Mouse (Mus musculus): ENCODE measurements at regions not wholly inside any gene's neighbourhood (a gene's known extent, or its start where the extent isn't known, plus 50 kb on each side); places are given as distances from the start of the nearest gene placed in this dataset.
A peak's percentile ranks its signal among the peaks of the same experiment; 100 is the strongest.

DNA sequence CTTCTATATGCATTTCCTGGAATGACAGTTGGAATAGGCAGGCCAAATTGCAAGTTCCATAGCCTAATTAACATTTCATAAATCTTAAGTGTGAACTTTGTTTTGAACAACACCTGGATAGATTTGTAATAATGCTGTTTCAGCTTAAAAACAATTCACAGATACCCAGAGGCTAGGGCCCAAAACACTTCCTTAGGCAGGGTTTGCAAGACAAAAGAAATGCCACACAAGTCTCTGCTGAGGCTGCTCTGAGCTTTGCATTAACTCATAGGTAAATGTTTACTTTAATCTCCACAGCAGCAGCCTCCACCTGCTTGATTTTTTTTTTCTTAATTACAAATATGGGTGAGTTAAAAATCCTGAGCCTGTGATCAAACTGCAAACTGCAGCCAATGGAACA, 118.4 kb downstream of the Gnat3 start:
- no peak for DNase-seq (ENCODE audit: low spot score)

DNA sequence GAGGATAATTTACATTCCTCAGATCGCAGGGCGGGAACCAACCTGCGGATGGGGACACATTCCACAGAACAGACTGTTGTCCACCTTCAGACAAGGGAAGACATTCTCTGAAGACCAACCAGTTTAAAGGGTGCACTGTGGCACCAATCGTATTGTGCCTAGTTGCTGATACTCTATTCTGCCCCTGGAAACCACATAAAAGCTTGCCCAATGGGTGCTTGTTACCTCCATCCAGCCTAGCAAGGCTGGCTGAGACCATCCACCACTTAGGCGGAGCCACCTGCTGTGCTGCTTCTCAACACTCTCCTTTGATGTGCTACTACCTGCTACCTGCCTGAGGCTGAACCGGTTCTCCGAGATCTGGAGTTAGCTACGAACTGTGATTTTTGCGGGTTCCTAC, 119.9 kb downstream of the Gnat3 start:
- DNase-seq (ENCODE audit: low spot score) = no peak

GRCm38 (mm10) chr5:18083789-18084188, 121.4 kb downstream of the Gnat3 start:
- no peak for DNase-seq (ENCODE audit: low spot score)

GRCm38 (mm10) chr5:18085456-18085855, 123.1 kb downstream of the Gnat3 start:
- no peak for DNase-seq (ENCODE audit: low spot score)

GRCm38 (mm10) chr5:18087919-18088445, 125.6 kb downstream of the Gnat3 start:
- DNase-seq (ENCODE audit: low spot score) = peak; percentile 78

DNA sequence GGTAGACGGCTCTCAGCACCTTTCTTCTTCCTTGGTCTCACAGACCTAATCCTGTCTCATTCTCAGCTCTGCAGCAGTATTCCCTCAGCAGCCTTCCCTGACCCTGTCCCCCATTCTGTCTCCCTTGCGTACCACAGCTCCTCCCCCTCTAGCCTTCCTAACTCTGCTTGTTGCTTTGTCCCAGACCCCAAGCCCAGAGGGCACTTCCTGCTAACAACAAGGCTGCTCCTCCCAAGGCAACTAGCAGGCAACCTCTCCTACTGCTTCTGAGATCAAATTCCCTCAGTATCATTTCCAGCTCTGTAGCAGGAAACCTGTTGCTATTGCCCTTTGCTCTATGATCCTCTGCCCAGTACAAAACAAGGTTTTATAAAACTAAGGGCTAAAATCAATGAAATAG, 127.6 kb downstream of the Gnat3 start:
- peak; percentile 39 for DNase-seq (ENCODE audit: low spot score)

DNA sequence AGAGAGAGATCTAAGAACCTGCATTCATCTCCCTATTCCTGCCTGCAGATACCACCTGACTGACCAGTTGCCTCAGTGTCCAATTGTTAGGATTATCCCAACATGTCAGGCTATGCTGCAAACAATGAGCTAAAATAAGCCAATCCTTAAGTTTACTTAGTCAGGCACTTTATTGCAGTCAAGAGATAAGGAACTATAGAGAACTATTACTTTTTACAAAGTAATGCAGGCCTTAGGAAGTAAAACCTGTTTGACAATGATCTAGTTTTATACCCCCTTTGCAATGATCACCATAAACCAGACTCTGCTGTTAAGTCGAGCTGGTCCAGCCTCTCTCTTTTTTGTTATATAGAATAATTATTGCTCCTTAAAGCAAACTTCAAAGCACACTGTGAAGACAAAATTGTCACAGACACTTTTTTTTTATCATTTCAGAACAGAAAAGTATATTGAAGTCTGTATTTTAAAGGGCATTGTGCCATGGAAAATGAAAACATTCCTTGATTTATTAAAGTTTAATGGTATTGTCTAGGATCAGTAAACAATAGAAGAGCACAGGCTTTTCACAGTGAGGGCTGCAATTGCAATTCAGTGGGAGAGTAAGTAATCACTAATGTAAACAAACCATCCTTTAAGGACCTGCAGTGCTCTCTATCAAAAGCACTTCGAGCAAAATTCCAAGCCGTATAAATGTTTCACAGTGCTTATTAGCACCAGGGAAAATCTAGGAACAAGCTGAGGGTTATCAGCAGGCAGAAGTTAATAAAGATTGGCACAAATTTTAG, 152.7 kb downstream of the Gnat3 start:
- no peak for DNase-seq (ENCODE audit: low spot score)

DNA sequence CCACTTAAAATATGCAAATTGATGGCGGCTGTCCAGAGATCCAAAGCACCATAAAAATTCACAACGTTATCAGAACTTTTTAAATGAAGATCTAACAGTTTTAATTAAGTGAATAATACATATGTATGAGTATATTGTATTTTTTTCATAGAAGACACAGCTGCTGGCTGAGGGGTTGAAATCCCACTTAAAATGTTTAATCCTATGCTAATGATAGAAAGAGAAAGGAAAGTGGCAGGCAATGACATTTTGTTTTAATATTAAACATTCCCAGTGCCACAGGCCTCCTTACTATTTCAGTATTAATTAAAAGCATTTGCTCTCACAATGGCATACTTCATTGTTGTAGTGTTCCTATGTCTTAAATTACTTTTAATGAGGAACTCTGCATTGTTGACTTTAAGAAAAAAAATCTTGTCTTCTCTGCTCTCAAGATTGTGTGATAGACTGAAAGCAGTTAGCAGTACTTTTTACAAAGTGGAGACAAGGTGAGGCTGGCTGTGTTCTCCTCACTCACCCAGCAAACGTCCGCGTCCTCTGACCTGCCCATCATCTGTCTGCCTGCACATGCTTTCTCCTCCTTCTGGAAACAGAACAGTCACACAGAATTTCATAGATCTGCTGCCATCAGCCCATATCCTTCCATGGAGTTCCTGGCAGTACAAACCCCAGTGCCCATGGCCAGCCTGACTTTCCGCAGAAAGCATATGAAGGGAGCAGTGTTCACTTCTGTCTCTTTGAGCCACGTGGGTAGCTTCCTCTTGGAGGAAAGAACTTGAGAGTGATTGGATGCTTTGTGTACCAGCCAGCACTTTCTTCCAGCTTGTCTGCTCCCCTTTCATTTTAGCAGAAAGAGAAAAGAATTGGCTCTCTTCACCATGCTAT, 173.7 kb downstream of the Gnat3 start:
- DNase-seq (ENCODE audit: low spot score) = no peak

GRCm38 (mm10) chr5:18137450-18138061, 175.2 kb downstream of the Gnat3 start:
- DNase-seq (ENCODE audit: low spot score) = no peak

DNA sequence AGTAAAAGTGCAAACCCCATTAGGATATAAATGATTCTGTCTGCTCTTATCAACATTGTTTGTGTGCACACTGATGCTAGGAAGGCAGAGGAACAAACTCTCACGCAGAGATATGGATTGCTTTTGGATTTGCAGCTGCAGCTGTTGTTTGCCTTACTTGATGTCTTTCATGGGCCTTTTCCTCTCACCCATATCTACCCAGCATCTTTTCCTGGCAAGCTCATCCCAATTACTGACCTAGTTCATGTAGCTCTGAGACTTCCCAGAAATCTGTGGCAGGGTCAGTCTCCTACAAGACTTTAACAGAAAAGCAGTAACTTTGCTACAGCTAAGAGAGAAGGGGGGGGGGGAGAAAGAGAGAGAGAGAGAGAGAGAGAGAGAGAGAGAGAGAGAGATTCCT, 189.9 kb downstream of the Gnat3 start:
- DNase-seq (ENCODE audit: low spot score) = no peak

DNA sequence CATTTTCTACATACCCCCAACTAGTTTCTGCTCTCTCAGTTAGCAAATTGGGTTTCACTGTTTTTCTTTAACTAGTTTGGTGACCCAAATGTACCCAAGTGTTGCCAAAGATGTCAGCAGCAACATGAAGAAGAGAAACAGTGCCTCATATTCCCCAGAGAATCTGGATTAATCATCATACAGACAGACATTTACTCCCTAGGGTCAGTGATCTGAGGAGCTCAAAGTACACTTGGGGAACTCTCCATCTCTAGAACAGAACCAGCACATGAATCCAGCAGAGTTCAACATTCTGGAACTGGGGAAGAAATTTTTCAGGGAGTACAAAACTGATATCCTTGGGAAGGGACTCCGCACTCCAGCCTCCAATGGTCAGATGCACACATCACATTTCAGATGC, 191.4 kb downstream of the Gnat3 start:
- no peak for DNase-seq (ENCODE audit: low spot score)

DNA sequence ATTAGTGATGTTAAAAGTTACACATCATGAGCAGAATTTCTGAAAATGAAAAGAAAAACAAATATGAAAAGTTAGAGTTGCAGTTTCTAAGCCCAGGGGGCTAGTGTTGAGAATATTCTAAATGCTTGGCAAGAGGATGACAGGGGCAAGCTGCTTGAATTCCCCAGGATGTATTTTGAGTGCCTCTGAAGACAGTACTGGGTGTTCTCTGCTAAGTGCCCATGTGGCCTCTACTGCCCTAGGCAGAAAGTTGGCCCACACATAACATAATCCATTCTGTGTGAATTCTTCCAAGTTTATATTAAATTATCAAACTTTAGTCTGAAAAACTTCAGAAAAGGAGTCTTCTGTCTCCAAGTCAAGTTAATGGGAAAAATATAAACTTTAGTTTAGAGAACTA, 196.6 kb downstream of the Gnai1 start:
- DNase-seq (ENCODE audit: low spot score) = no peak

DNA sequence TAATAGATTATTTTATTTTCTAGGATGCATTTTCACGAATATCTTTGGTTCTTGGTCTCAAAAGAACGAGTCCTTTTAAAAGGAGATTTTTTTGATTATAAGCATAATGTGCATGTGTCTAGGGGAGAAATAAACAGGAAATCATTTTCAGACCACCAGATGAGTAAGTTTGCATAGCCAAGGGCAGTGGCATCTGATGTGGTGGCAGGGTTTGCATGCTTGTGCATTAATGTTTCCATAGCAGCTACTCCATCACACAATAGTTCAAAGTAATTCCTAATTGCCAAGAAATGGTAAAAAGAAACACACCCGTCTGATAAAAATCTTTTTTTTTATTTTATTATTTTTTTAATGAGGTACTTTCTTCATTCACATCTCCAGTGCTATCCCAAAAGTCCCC, 182.3 kb downstream of the Gnai1 start:
- no peak for DNase-seq (ENCODE audit: low spot score)

DNA sequence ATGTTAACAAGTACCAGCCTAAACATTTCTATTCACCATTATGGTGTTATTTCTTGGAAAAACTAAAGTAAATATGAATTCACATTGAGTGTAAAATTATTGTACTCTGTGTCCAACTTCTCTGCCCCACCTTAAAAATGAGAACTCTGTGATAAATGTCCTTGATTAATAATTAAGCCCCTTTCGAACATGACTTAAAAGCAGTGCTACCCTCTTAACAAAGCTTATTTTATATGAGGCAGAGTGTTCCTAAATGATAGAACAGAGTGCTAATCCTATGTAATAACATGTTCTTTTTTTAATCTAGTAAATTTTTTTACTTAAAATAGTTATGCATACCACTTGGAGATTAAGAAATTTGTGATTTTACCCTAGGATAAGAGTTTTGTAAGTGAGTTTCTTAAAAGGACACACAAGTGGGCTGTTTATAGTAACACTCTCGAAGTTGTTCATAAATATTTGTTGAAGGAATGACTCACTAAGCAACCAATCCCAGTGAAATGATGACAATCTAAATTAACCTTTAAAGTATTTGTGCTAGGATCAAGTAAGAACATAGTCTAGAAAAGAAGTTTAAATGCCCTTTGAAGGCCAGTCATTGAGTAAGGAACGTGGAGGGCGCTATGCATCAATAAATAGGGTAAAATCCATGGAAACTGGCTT, 148.6 kb downstream of the Gnai1 start:
- DNase-seq (ENCODE audit: low spot score) = no peak
